Mouse (Mus musculus) CD8-positive naive resting alpha-beta T cell, adult 2 months (primary cell): Measurements from ENCODE around the gene Fhod1.
A peak's percentile ranks its signal among the peaks of the same experiment; 100 is the strongest.

Source experiments
- DNase-seq, 2 experiments: peaks; one replicate each; pipeline ENCODE4 v3.0.0; 2022; ENCODE audit warnings: low read depth in 2 of 2, low spot score in 2 of 2

The Fhod1 gene

GRCm38 (mm10) chr8:105349096-105349771, 1.5 kb upstream of the Fhod1 start:
- peak; percentile 11 to 13 for DNase-seq

- DNase-seq, result peak; percentile 13 to 27
These were observed 820 bp upstream of the Fhod1 start, which contains the start of gene Slc9a5 for GRCm38 (mm10) chr8:105348450-105349095. Gene Slc9a5, plus strand, starts transcription at chr8:105348843.

GRCm38 (mm10) chr8:105346611-105347427, 934 bp downstream of the Fhod1 start:
- no peak for DNase-seq

- DNase-seq, result no peak
These were observed 2.4 kb downstream of the Fhod1 start for GRCm38 (mm10) chr8:105345061-105345975.

- no peak for DNase-seq
These were observed 3.8 kb downstream of the Fhod1 start for GRCm38 (mm10) chr8:105343791-105344574.

GRCm38 (mm10) chr8:105342768-105343167, 5.0 kb downstream of the Fhod1 start:
- DNase-seq, result no peak

- DNase-seq, result no peak
These were observed 6.4 kb downstream of the Fhod1 start for GRCm38 (mm10) chr8:105341399-105341798.

GRCm38 (mm10) chr8:105339886-105340635, 7.7 kb downstream of the Fhod1 start:
- DNase-seq, result no peak

GRCm38 (mm10) chr8:105338992-105339391, 8.8 kb downstream of the Fhod1 start:
- DNase-seq, result no peak

- DNase-seq, result no peak
These were observed 11.2 kb downstream of the Fhod1 start for GRCm38 (mm10) chr8:105336373-105337130.

- no peak for DNase-seq
These were observed 15.2 kb downstream of the Fhod1 start for GRCm38 (mm10) chr8:105332523-105332922.

- no peak for DNase-seq
These were observed 15.8 kb downstream of the Fhod1 start for GRCm38 (mm10) chr8:105331931-105332330.

- no peak for DNase-seq
These were observed 16.3 kb downstream of the Fhod1 start for GRCm38 (mm10) chr8:105331469-105331868.

- DNase-seq, result no peak
These were observed 17.4 kb downstream of the Fhod1 start for GRCm38 (mm10) chr8:105330325-105330724.

- DNase-seq, result no peak
These were observed 20.8 kb downstream of the Fhod1 start for GRCm38 (mm10) chr8:105326968-105327367.

- DNase-seq, result peak; percentile 93 to 97
These were observed 21.5 kb downstream of the Fhod1 start, which contains the start of the genes Lrrc29 and Tmem208 for GRCm38 (mm10) chr8:105326141-105326672. Gene Lrrc29, minus strand, starts transcription at chr8:105326278. Gene Tmem208, plus strand, starts transcription at chr8:105326354.

GRCm38 (mm10) chr8:105325641-105326093, 22.1 kb downstream of the Fhod1 start:
- DNase-seq, result no peak

GRCm38 (mm10) chr8:105323183-105323582, 24.6 kb downstream of the Fhod1 start:
- DNase-seq, result no peak
